16 mouse cellular contexts compared by ENCODE assay signal in genomic region chr3:12328380-12328779, GRCm38 (mm10).
"Had no signal": no experiment of that assay in that cellular context is flagged by ENCODE, and none has a peak within 500 bp of the region (broad histone marks: within the 10 kb centered on the region; RNA-seq: fewer than 3 reads in every experiment).

No protein-coding gene starts in this region.

- H3K9me3 ChIP-seq: limb, embryonic 15.5 days; liver, embryonic 12.5 days; midbrain, embryonic 10.5 days; neural tube, embryonic 15.5 days; stomach, embryonic 15.5 days had no signal

- H3K27ac ChIP-seq: left cerebral cortex, adult 2 months; limb, embryonic 15.5 days; liver, embryonic 12.5 days; midbrain, embryonic 10.5 days; neural tube, embryonic 15.5 days; stomach, embryonic 15.5 days had no signal

- ATAC-seq: liver, embryonic 12.5 days had no signal

- H3K4me3 ChIP-seq: left cerebral cortex, adult 2 months; limb, embryonic 15.5 days; liver, embryonic 12.5 days; midbrain, embryonic 10.5 days; myocyte; neural tube, embryonic 15.5 days; stomach, embryonic 15.5 days had no signal

- H3K27me3 ChIP-seq: limb, embryonic 15.5 days; liver, embryonic 12.5 days; neural tube, embryonic 15.5 days; stomach, embryonic 15.5 days had no signal

- H3K4me2 ChIP-seq: limb, embryonic 15.5 days; liver, embryonic 12.5 days; lung, embryonic 14.5 days; neural tube, embryonic 15.5 days; stomach, embryonic 15.5 days had no signal

- H3K36me3 ChIP-seq: limb, embryonic 15.5 days; liver, embryonic 12.5 days; midbrain, embryonic 10.5 days; neural tube, embryonic 15.5 days; stomach, embryonic 15.5 days had no signal

- DNase-seq: kidney, adult 11 months; kidney, postnatal 10 days; lung, embryonic 14.5 days; lung, postnatal 10 days; lung, postnatal 4 days; midbrain, embryonic 14.5 days; retina, postnatal 1 day; right cerebral cortex, postnatal 14 days; thymus, postnatal 36 days had no signal

- H3K9ac ChIP-seq: limb, embryonic 15.5 days; liver, embryonic 12.5 days; lung, embryonic 14.5 days; neural tube, embryonic 15.5 days; stomach, embryonic 15.5 days had no signal

- H3K4me1 ChIP-seq: limb, embryonic 15.5 days; liver, embryonic 12.5 days; midbrain, embryonic 10.5 days; neural tube, embryonic 15.5 days; stomach, embryonic 15.5 days had no signal
